ENCODE assay signal across 10 mouse cellular contexts in the genomic region with DNA sequence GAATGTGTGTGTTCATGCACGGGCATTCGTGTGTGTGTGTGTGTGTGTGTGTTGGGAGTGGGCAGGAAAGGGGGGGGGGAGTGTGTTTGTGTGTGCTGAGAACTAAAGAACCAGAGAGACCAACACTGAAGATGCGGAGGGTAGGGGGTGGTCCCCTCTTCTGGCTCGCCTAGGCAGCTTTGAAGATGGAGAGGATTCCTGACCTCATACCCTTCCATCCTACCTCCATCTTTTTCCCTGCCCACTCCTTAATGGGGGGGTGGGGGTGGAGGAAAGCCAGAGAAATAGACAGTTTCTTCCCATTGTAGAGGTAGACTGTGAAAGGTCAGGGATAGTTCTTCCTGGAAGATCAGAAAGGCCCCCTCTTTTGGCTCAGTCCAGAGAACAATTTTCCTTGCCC. TPM values are rescaled to one million over a fixed set of nuclear protein-coding genes. Genes with fewer than 3 reads are reported as not detected.
DNase-seq lines count a peak whose midpoint lies in the region; ATAC-seq and TF ChIP-seq lines count a peak whose summit lies in the region.
"Had no signal": no experiment of that assay in that cellular context is flagged by ENCODE, and none has a peak within 500 bp of the region (broad histone marks: within the 10 kb centered on the region; RNA-seq: fewer than 3 reads in every experiment).

No protein-coding gene starts in this region.

- H3K4me2 ChIP-seq in forebrain, embryonic 12.5 days = no peak overlapping the region
- H3K4me2 ChIP-seq in liver, embryonic 14.5 days (ENCODE audit: low read depth) = peak overlapping the region; percentile 85

- peak overlapping the region; percentile 56 for H3K4me3 ChIP-seq in heart, embryonic 10.5 days
- peak overlapping the region; percentile 13 for H3K4me3 ChIP-seq in forebrain, embryonic 12.5 days (replicated peaks)
- peak overlapping the region in 1 of 2 experiments; percentile 50; a peak in 2 of 4 replicates for H3K4me3 ChIP-seq in liver, embryonic 14.5 days (ENCODE audit: insufficient read depth in 1 of 2, low read depth in 2 of 2, low read length in 2 of 2)

- peaks cover 62% of the 10 kb centered on the region for H3K36me3 ChIP-seq in heart, embryonic 10.5 days
- peaks cover 52% of the 10 kb centered on the region for H3K36me3 ChIP-seq in forebrain, embryonic 12.5 days (replicated peaks)
- H3K36me3 ChIP-seq in liver, embryonic 14.5 days (replicated peaks; ENCODE audit: control insufficient read depth, insufficient read depth, low read depth) = peaks cover 33% of the 10 kb centered on the region

- no peaks in the 10 kb centered on the region for H3K9me3 ChIP-seq in heart, embryonic 10.5 days
- no peaks in the 10 kb centered on the region for H3K9me3 ChIP-seq in forebrain, embryonic 12.5 days
- no peaks in the 10 kb centered on the region for H3K9me3 ChIP-seq in liver, embryonic 14.5 days (ENCODE audit: control insufficient read depth, low read length)

- no peak for TF ChIP-seq CTCF in liver, embryonic 14.5 days (IDR thresholded peaks at IDR 0.05; ENCODE audit: low read depth)

- no peaks in the 10 kb centered on the region for H3K27me3 ChIP-seq in heart, embryonic 10.5 days (ENCODE audit: insufficient read depth, poor library complexity, severe bottlenecking)
- H3K27me3 ChIP-seq in forebrain, embryonic 12.5 days = no peaks in the 10 kb centered on the region; the same call in 1 of the 2 replicates
- H3K27me3 ChIP-seq in liver, embryonic 14.5 days (ENCODE audit: control insufficient read depth, insufficient read depth, low read length) = no peaks in the 10 kb centered on the region

- peak overlapping the region; percentile 87 for H3K27ac ChIP-seq in heart, embryonic 10.5 days
- 0 out of 2 replicates have a peak overlapping the region, but pooled peaks have one; percentile 36 for H3K27ac ChIP-seq in forebrain, embryonic 12.5 days
- peak overlapping the region; percentile 67 for H3K27ac ChIP-seq in liver, embryonic 14.5 days

- peak overlapping the region; percentile 53; the same call in 1 of the 2 replicates for H3K9ac ChIP-seq in forebrain, embryonic 12.5 days
- peak overlapping the region; percentile 41 for H3K9ac ChIP-seq in liver, embryonic 14.5 days (replicated peaks)

- intact Hi-C loops in heart, postnatal 36 days (cut with DNase I) = loop anchor here (10.0 kb wide), 1 partner anchor 352 kb away; no protein-coding TSS in a partner anchor

- TF ChIP-seq EP300 in liver, embryonic 14.5 days (IDR thresholded peaks at IDR 0.05; ENCODE audit: low read depth) = no peak

- WGBS in heart, embryonic 10.5 days = 63% methylated on average over 4 of the region's 4 CpGs
- 52% methylated on average over 4 of the region's 4 CpGs for WGBS in forebrain, embryonic 12.5 days
- 60% methylated on average over 4 of the region's 4 CpGs for WGBS in liver, embryonic 14.5 days (ENCODE audit: insufficient replicate concordance)

- no peak for DNase-seq in heart, embryonic 10.5 days (ENCODE audit: low spot score)
- DNase-seq in heart, postnatal 36 days = no peak
- peak; percentile 17 for DNase-seq in 416B (ENCODE audit: low read depth)
- DNase-seq in liver, embryonic 14.5 days (ENCODE audit: low read depth in 3 of 3, low spot score in 3 of 3) = no peak
- DNase-seq in urinary bladder, postnatal 4 days (ENCODE audit: low spot score in 2 of 2) = no peak
- no peak for DNase-seq in cerebellum, postnatal 25 days
- DNase-seq: cerebellum, adult 8-10 months had no signal

- no peak for ATAC-seq in forebrain, embryonic 12.5 days (ENCODE audit: low FRiP score)
- ATAC-seq in liver, embryonic 14.5 days (ENCODE audit: insufficient read depth) = no peak
- no peak for ATAC-seq in megakaryocyte progenitor cell, adult 5-6 weeks (replicated peaks; ENCODE audit: poor library complexity)

- H3K4me1 ChIP-seq in heart, embryonic 10.5 days = peaks cover 45% of the 10 kb centered on the region
- peaks cover 27% of the 10 kb centered on the region for H3K4me1 ChIP-seq in forebrain, embryonic 12.5 days
- H3K4me1 ChIP-seq in liver, embryonic 14.5 days (replicated peaks; ENCODE audit: control insufficient read depth in 2 of 2, insufficient read depth in 2 of 2, low read length in 1 of 2) = peaks cover 25 to 33% of the 10 kb centered on the region in 2 experiments

RNA-seq across cellular contexts. Expression of a gene that starts 0.5 kb away (rescaled TPM):
- 0.19 and 0.34 TPM in 2 replicates for polyA plus RNA-seq in heart, embryonic 10.5 days (2016; fragmentation: Nextera tagmentation; extraction: Ambion mirVana)
- under 1 TPM in 1 of 2 experiments, not detected in 1; 0.43 TPM for total RNA-seq in heart, postnatal 36 days (2021)
- 0.52 TPM in 1 of 2 replicates, not detected in the other for polyA plus RNA-seq in forebrain, embryonic 12.5 days (2016; fragmentation: Nextera tagmentation; extraction: Ambion mirVana)
- polyA plus RNA-seq in liver, embryonic 14.5 days (2012; rRNA removed) = not detected in 2 replicates
- 0.14 TPM in 1 of 2 replicates, not detected in the other for polyA plus RNA-seq in liver, embryonic 14.5 days (2014; fragmentation: Nextera tagmentation; extraction: Ambion mirVana)
- total RNA-seq in megakaryocyte progenitor cell, adult 5-6 weeks (2015) = not detected in 2 replicates
- 0.37 and 0.47 TPM in 2 replicates for total RNA-seq in megakaryocyte progenitor cell, adult 5-6 weeks (2017)
- total RNA-seq: left cerebral cortex, postnatal 25 days had no signal

RNA-seq across cellular contexts. Expression of a gene that starts 0.9 kb away (rescaled TPM):
- polyA plus RNA-seq in heart, embryonic 10.5 days (2016; fragmentation: Nextera tagmentation; extraction: Ambion mirVana) = 52.0 and 59.8 TPM in 2 replicates
- total RNA-seq in heart, postnatal 36 days (2021) = 10 to 100 TPM; 12.4 to 13.0 TPM
- polyA plus RNA-seq in forebrain, embryonic 12.5 days (2016; fragmentation: Nextera tagmentation; extraction: Ambion mirVana) = 65.2 and 65.7 TPM in 2 replicates
- 13.0 and 13.8 TPM in 2 replicates for polyA plus RNA-seq in liver, embryonic 14.5 days (2012; rRNA removed)
- polyA plus RNA-seq in liver, embryonic 14.5 days (2014; fragmentation: Nextera tagmentation; extraction: Ambion mirVana) = 12.7 and 14.6 TPM in 2 replicates
- total RNA-seq in megakaryocyte progenitor cell, adult 5-6 weeks (2015) = 31.7 and 40.1 TPM in 2 replicates
- 28.9 and 30.4 TPM in 2 replicates for total RNA-seq in megakaryocyte progenitor cell, adult 5-6 weeks (2017)

RNA-seq across cellular contexts. Expression of a gene that starts 9.1 kb away (rescaled TPM):
- 1.1 and 2.4 TPM in 2 replicates for polyA plus RNA-seq in heart, embryonic 10.5 days (2016; fragmentation: Nextera tagmentation; extraction: Ambion mirVana)
- 1 to 10 TPM in 1 of 2 experiments, under 1 TPM in 1; 0.75 to 2.8 TPM for total RNA-seq in heart, postnatal 36 days (2021)
- polyA plus RNA-seq in forebrain, embryonic 12.5 days (2016; fragmentation: Nextera tagmentation; extraction: Ambion mirVana) = 2.1 and 2.6 TPM in 2 replicates
- polyA plus RNA-seq in liver, embryonic 14.5 days (2012; rRNA removed) = 1.5 and 1.6 TPM in 2 replicates
- polyA plus RNA-seq in liver, embryonic 14.5 days (2014; fragmentation: Nextera tagmentation; extraction: Ambion mirVana) = 1.3 and 1.7 TPM in 2 replicates
- 10.4 and 11.1 TPM in 2 replicates for total RNA-seq in megakaryocyte progenitor cell, adult 5-6 weeks (2015)
- total RNA-seq in megakaryocyte progenitor cell, adult 5-6 weeks (2017) = 11.5 and 13.6 TPM in 2 replicates

RNA-seq across cellular contexts. Expression of a gene that starts 20.9 kb away (rescaled TPM):
- polyA plus RNA-seq in heart, embryonic 10.5 days (2016; fragmentation: Nextera tagmentation; extraction: Ambion mirVana) = 0.23 and 0.27 TPM in 2 replicates
- total RNA-seq in heart, postnatal 36 days (2021) = under 1 TPM in 1 of 2 experiments, not detected in 1; 0.28 TPM
- polyA plus RNA-seq in forebrain, embryonic 12.5 days (2016; fragmentation: Nextera tagmentation; extraction: Ambion mirVana) = 0.12 and 0.61 TPM in 2 replicates
- polyA plus RNA-seq in liver, embryonic 14.5 days (2012; rRNA removed) = not detected in 2 replicates
- not detected in 2 replicates for polyA plus RNA-seq in liver, embryonic 14.5 days (2014; fragmentation: Nextera tagmentation; extraction: Ambion mirVana)
- not detected in 2 replicates for total RNA-seq in megakaryocyte progenitor cell, adult 5-6 weeks (2015)
- total RNA-seq in megakaryocyte progenitor cell, adult 5-6 weeks (2017) = not detected in 2 replicates

RNA-seq across cellular contexts. Expression of a gene that starts 24.8 kb away (rescaled TPM):
- 13.7 and 13.9 TPM in 2 replicates for polyA plus RNA-seq in heart, embryonic 10.5 days (2016; fragmentation: Nextera tagmentation; extraction: Ambion mirVana)
- 10 to 100 TPM; 54.3 to 62.1 TPM for total RNA-seq in heart, postnatal 36 days (2021)
- 18.2 and 25.2 TPM in 2 replicates for polyA plus RNA-seq in forebrain, embryonic 12.5 days (2016; fragmentation: Nextera tagmentation; extraction: Ambion mirVana)
- polyA plus RNA-seq in liver, embryonic 14.5 days (2012; rRNA removed) = 109 and 127 TPM in 2 replicates
- 57.4 and 59.9 TPM in 2 replicates for polyA plus RNA-seq in liver, embryonic 14.5 days (2014; fragmentation: Nextera tagmentation; extraction: Ambion mirVana)
- 129 and 135 TPM in 2 replicates for total RNA-seq in megakaryocyte progenitor cell, adult 5-6 weeks (2015)
- 101 and 105 TPM in 2 replicates for total RNA-seq in megakaryocyte progenitor cell, adult 5-6 weeks (2017)

Comparison
In these comparisons a context has a peak if more than half of its experiments do, and no peak if none do; other contexts are left out.
1. H3K27ac ChIP-seq: peak in every context shown above with its lines; median percentile 87 in heart, embryonic 10.5 days; 67 in liver, embryonic 14.5 days; 36 in forebrain, embryonic 12.5 days.